Mouse (Mus musculus): ENCODE data around the gene Hist1h2ak.
"Not testable (repeated sequence)": the region's sequence is repeated elsewhere in the genome, so short reads cannot be mapped to it uniquely, and the experiment has no call there.

Gene Hist1h2ak

GRCm38 (mm10) chr13:21753524-21754285 lies at the start of gene Hist1h2ak, which contains the start of gene Hist1h2bn:
Gene Hist1h2ak (minus strand): TSS chr13:21753827.
Gene Hist1h2bn (plus strand): TSS chr13:21754123.
- peak; percentile 98 for DNase-seq

- DNase-seq = not testable (repeated sequence)
These were observed 49.4 kb upstream of the Hist1h2ak start for GRCm38 (mm10) chr13:21803058-21803457.

GRCm38 (mm10) chr13:21797163-21797562 lies 43.5 kb upstream of the Hist1h2ak start:
- DNase-seq = not testable (repeated sequence)

- no peak for DNase-seq
These were observed 42.0 kb upstream of the Hist1h2ak start for GRCm38 (mm10) chr13:21795584-21795983.

GRCm38 (mm10) chr13:21790601-21791283 lies 37.1 kb upstream of the Hist1h2ak start:
- DNase-seq = no peak

- no peak for DNase-seq
These were observed 36.3 kb upstream of the Hist1h2ak start for GRCm38 (mm10) chr13:21789925-21790324.

- DNase-seq = peak; percentile 30
These were observed 34.4 kb upstream of the Hist1h2ak start for GRCm38 (mm10) chr13:21787760-21788593.

- peak; percentile 99 for DNase-seq
These were observed 33.4 kb upstream of the Hist1h2ak start, which contains the start of the genes Hist1h2an and Hist1h2bp for GRCm38 (mm10) chr13:21786899-21787629. Gene Hist1h2an (minus strand): TSS chr13:21787218. Gene Hist1h2bp (plus strand): TSS chr13:21787461.

- peak; percentile 53 for DNase-seq
These were observed 32.7 kb upstream of the Hist1h2ak start for GRCm38 (mm10) chr13:21786189-21786898.

GRCm38 (mm10) chr13:21784311-21784710 lies 30.7 kb upstream of the Hist1h2ak start:
- DNase-seq = no peak

- DNase-seq = peak; percentile 80
These were observed 30.1 kb upstream of the Hist1h2ak start for GRCm38 (mm10) chr13:21783734-21784161.

GRCm38 (mm10) chr13:21783255-21783617 lies 29.6 kb upstream of the Hist1h2ak start, which contains the start of gene Hist1h3i:
Gene Hist1h3i (minus strand): TSS chr13:21783370.
- DNase-seq = peak; percentile 95

- DNase-seq = peak; percentile 65
These were observed 29.0 kb upstream of the Hist1h2ak start for GRCm38 (mm10) chr13:21782361-21783254.

- DNase-seq = no peak
These were observed 28.0 kb upstream of the Hist1h2ak start for GRCm38 (mm10) chr13:21781639-21782038.

- DNase-seq = peak; percentile 11
These were observed 27.5 kb upstream of the Hist1h2ak start for GRCm38 (mm10) chr13:21781021-21781555.

- peak; percentile 88 for DNase-seq
These were observed 26.4 kb upstream of the Hist1h2ak start, which contains the start of gene Hist1h1b for GRCm38 (mm10) chr13:21779767-21780731. Gene Hist1h1b (minus strand): TSS chr13:21780625.

- peak; percentile 92 for DNase-seq
These were observed 25.5 kb upstream of the Hist1h2ak start for GRCm38 (mm10) chr13:21778814-21779766.
